Mouse (Mus musculus) heart, embryonic 10.5 days (tissue): ENCODE measurements around the gene Cuedc1. TPM values are rescaled to one million over a fixed set of nuclear protein-coding genes. Genes with fewer than 3 reads are reported as not detected.

Source experiments
- DNase-seq: peaks from one replicate; pipeline ENCODE4 v3.0.0-alpha.2; 2017; ENCODE audit warnings: low spot score
- H3K27ac ChIP-seq: fragments of 300-500 bp; sonication (generic); 2 replicates; pipeline ENCODE4 v1.5.1; 2016; ENCODE audit warnings: mild to moderate bottlenecking
- H3K27me3 ChIP-seq: fragments of 300-500 bp; sonication (generic); 2 replicates; pipeline ENCODE4 v1.6.1; 2016; ENCODE audit warnings: mild to moderate bottlenecking; ENCODE audit not compliant: poor library complexity, insufficient read depth, severe bottlenecking
- H3K36me3 ChIP-seq: fragments of 300-500 bp; sonication (generic); 2 replicates; pipeline ENCODE4 v1.6.1; 2016; ENCODE audit warnings: mild to moderate bottlenecking, moderate library complexity
- H3K4me1 ChIP-seq: fragments of 300-500 bp; sonication (generic); 2 replicates; pipeline ENCODE4 v1.6.1; 2016; ENCODE audit warnings: mild to moderate bottlenecking
- H3K4me3 ChIP-seq: fragments of 300-500 bp; sonication (generic); 2 replicates; pipeline ENCODE4 v1.5.1; 2016; ENCODE audit warnings: mild to moderate bottlenecking, moderate library complexity
- H3K9me3 ChIP-seq: fragments of 300-500 bp; sonication (generic); 2 replicates; pipeline ENCODE4 v1.6.1; 2016; ENCODE audit warnings: mild to moderate bottlenecking, moderate library complexity
- WGBS: fragments of 180-500 bp; shearing (Covaris S2); methylation state at CpG from one replicate; pipeline ENCODE4 v1.1.7; 2016; 5-methylcytosine and 5-hydroxymethylcytosine counted together
- polyA plus RNA-seq: library from polyadenylated mRNA; unstranded; fragments of >200 nt; fragmentation: Nextera tagmentation; extraction: Ambion mirVana; gene quantifications from 2 replicates; pipeline ENCODE4 v1.2.1, GENCODE M21; 2016

The Cuedc1 gene
- polyA plus RNA-seq, 1 experiment from 2014 or later = 17.9 TPM

DNA sequence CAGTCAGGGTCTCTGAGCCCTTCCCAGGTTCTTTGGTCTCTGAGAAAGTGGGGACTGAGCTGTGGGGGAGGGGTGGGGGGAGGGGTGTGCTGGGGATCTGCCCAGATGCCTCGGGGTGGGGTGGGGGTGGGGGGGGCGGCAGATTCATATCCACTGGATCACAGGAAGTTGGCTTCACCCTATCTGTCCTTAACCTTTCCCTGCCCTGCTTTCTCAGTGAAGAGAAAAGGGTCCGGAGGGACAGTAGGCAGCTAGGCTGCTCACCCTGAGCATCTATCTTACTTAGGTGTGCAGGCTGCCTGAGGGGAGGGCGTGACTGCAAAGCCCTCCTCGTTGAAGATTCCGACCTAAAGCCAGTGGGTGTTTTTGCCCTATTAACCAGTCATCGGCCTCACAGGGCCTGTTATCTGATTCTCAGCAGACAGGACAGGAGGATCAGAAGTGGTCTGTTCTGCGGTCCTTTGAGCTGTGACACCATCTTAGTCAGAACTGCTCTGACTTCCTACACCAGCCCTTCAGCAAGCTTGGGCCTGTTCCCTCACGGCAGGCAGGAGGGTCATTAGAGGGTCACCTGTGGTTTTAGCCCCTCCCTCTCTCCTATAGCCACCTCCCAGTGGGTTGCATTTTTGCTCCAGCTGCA, 75.6 kb downstream of the Cuedc1 start:
- DNase-seq = no peak
- Histone ChIP-seq H3K27me3 (peaks cover 28% of the 10 kb centered on the region), H3K36me3 (peaks cover 16% of the 10 kb centered on the region; the same call in 1 of the 2 replicates), H3K4me1 (peaks cover 47% of the 10 kb centered on the region), H3K4me3 (peak overlapping the region; percentile 16; the same call in 1 of the 2 replicates), H3K27ac (peak overlapping the region; percentile 84), H3K9me3 (no peaks in the 10 kb centered on the region)
- 6% methylated on average over 8 of the region's 9 CpGs for WGBS

GRCm38 (mm10) chr11:88180467-88180958, 82.7 kb downstream of the Cuedc1 start:
- no peaks in the 10 kb centered on the region for H3K27me3 ChIP-seq
- no peaks in the 10 kb centered on the region for H3K9me3 ChIP-seq
- peaks cover 39% of the 10 kb centered on the region for H3K4me1 ChIP-seq
- no peak for DNase-seq
- H3K27ac ChIP-seq = peak overlapping the region; percentile 89
- peaks cover 37% of the 10 kb centered on the region for H3K36me3 ChIP-seq
- 23% methylated on average over 6 of the region's 6 CpGs for WGBS
- peak overlapping the region; percentile 38 for H3K4me3 ChIP-seq

DNA sequence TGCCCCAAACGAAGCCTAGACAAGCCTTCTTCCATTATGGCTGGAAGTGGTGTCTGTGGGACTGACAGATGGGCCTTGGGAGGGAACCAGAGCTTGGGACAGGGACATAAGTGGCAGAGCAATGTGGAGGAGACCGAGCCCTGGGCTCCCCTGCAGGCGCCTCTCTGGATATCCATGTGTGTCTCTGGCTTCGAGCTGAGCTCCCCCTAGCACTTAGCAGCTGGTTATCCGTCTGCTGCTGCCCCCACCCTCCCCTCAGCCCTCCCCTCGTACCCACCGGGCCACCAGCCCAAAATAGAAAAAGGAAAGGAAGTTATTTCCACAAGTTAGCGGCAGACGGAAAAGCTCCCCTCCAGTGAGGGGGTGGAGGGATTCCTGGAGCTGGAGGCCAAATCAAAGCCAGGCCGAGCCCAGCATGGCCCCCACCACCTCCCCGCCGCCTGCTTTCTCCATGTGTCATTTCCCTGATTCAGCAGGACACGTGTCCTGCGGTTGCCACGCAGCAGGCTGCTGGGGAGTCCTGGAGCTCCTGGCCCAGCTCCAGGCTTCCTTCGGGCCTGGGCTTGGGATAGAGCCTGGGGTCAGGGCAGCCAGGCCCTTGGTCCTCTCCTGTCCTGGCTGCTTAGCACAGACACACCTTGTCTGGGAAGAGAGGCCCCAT, 83.2 kb downstream of the Cuedc1 start:
- Histone ChIP-seq H3K27ac (peak overlapping the region; percentile 89), H3K27me3 (no peaks in the 10 kb centered on the region), H3K9me3 (no peaks in the 10 kb centered on the region), H3K36me3 (peaks cover 37% of the 10 kb centered on the region), H3K4me1 (peaks cover 39% of the 10 kb centered on the region), H3K4me3 (peak overlapping the region; percentile 38)
- peak; percentile 94 for DNase-seq
- 6% methylated on average over 16 of the region's 16 CpGs for WGBS

DNA sequence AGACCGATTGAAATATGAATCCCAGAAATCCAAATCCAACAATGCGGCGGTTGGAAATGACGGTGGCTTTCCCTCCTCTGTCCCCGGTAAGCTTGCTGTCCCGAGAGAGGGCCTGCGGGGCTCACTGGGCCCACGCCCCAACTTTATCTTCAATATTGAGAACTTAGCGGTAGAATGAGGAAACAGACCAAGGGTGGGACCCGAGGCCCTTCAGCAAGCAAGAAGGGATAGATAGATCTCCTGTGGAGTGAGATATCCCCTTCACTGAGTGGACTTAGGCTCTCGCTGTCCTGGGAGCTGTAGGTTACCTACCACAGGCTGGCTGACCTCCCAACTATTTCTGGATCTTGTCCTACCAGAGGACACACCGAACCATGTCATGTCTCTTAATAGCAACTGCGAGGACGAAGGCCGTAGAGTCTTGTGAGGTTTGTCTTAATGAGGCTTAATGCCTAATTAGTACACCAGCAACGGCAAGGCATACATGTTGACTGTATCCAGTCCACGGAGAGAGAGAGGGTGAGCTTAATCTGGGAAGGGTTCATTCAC, 86.8 kb downstream of the Cuedc1 start:
- Histone ChIP-seq H3K4me1 (peaks cover 42% of the 10 kb centered on the region), H3K36me3 (peaks cover 23% of the 10 kb centered on the region), H3K9me3 (no peaks in the 10 kb centered on the region), H3K27me3 (peaks cover 9% of the 10 kb centered on the region; the same call in 1 of the 2 replicates), H3K4me3 (no peak overlapping the region), H3K27ac (no peak overlapping the region)
- WGBS = 79% methylated on average over 17 of the region's 17 CpGs
- DNase-seq = no peak

- Histone ChIP-seq H3K9me3 (no peaks in the 10 kb centered on the region), H3K4me3 (no peak overlapping the region), H3K27ac (peak overlapping the region; percentile 83), H3K4me1 (peaks cover 26% of the 10 kb centered on the region), H3K27me3 (peaks cover 25% of the 10 kb centered on the region), H3K36me3 (peaks cover 30% of the 10 kb centered on the region)
- no peak for DNase-seq
- WGBS = 81% methylated on average over 14 of the region's 14 CpGs
Measured at GRCm38 (mm10) chr11:88186078-88186946, 88.5 kb downstream of the Cuedc1 start.

GRCm38 (mm10) chr11:88186947-88187243, 89.0 kb downstream of the Cuedc1 start:
- Histone ChIP-seq H3K9me3 (no peaks in the 10 kb centered on the region), H3K27ac (peak overlapping the region; percentile 83), H3K4me1 (peaks cover 20% of the 10 kb centered on the region), H3K27me3 (peaks cover 31% of the 10 kb centered on the region), H3K4me3 (peak overlapping the region; percentile 42; the same call in 1 of the 2 replicates), H3K36me3 (peaks cover 34% of the 10 kb centered on the region)
- no peak for DNase-seq
- 50% methylated on average over 2 of the region's 2 CpGs for WGBS

GRCm38 (mm10) chr11:88187417-88188133, 89.7 kb downstream of the Cuedc1 start:
- no peaks in the 10 kb centered on the region for H3K9me3 ChIP-seq
- peak overlapping the region; percentile 42 for H3K4me3 ChIP-seq
- peaks cover 18% of the 10 kb centered on the region for H3K4me1 ChIP-seq
- H3K36me3 ChIP-seq = peaks cover 34% of the 10 kb centered on the region
- H3K27me3 ChIP-seq = peaks cover 38% of the 10 kb centered on the region
- WGBS = 12% methylated on average over 25 of the region's 25 CpGs
- DNase-seq = peak; percentile 96
- H3K27ac ChIP-seq = peak overlapping the region; percentile 83

DNA sequence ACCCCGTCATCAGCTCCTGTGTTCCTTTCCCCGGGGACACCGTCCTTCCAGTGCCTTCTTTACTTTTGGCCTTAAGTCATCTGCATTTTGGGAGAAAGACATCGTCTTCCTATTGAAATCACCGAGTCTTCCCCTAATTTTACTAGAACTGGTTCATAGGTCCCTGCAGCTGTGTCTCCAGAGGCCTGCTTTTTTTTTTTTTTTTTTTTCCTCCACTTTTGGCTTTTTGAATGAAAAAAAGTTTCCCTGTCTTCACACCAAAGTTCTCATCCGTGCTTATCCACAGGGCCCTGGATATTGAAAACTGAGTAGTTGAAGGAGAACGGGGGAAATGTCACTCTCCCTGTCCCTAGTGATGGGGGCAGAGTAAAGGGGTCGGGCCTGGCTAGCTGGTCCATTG, 90.4 kb downstream of the Cuedc1 start:
- Histone ChIP-seq H3K4me3 (peak overlapping the region; percentile 42), H3K36me3 (peaks cover 30% of the 10 kb centered on the region), H3K9me3 (no peaks in the 10 kb centered on the region), H3K4me1 (peaks cover 25% of the 10 kb centered on the region), H3K27me3 (peaks cover 44% of the 10 kb centered on the region), H3K27ac (peak overlapping the region; percentile 83; the same call in 1 of the 2 replicates)
- DNase-seq = no peak
- WGBS = 50% methylated on average over 8 of the region's 8 CpGs

DNA sequence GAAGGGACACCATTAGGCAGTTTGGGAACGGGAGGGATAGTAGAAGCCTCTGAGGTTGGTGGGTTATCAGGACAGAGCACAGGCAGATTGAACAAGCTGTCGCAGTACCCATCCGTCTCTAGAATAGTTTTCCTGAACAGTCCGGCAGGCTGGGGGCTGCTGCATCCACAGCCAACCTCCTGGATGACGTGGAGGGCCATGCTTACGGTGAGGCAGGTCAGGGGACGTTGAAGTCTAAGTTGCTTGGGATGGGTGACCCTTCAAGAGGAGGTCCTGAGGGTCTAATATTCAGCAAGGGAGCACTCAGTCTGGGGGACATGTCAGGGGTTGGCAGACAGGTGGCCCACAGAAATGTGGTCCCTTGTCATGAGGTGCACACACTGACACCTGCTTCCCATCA, 90.8 kb downstream of the Cuedc1 start:
- Histone ChIP-seq H3K9me3 (no peaks in the 10 kb centered on the region), H3K4me3 (no peak overlapping the region), H3K4me1 (peaks cover 29% of the 10 kb centered on the region), H3K27ac (no peak overlapping the region), H3K36me3 (peaks cover 26% of the 10 kb centered on the region), H3K27me3 (peaks cover 48% of the 10 kb centered on the region)
- WGBS = 84% methylated on average over 7 of the region's 7 CpGs
- DNase-seq = no peak

GRCm38 (mm10) chr11:88192595-88192994, 94.7 kb downstream of the Cuedc1 start:
- H3K27me3 ChIP-seq = peaks cover 71% of the 10 kb centered on the region
- peaks cover 34% of the 10 kb centered on the region for H3K4me1 ChIP-seq
- DNase-seq = no peak
- H3K4me3 ChIP-seq = peak overlapping the region; percentile 53
- WGBS = 8% methylated on average over 4 of the region's 4 CpGs
- H3K9me3 ChIP-seq = no peaks in the 10 kb centered on the region
- peaks cover 11% of the 10 kb centered on the region; the same call in 1 of the 2 replicates for H3K36me3 ChIP-seq
- H3K27ac ChIP-seq = peak overlapping the region; percentile 3; the same call in 1 of the 2 replicates

- WGBS = 4% methylated on average over 34 of the region's 34 CpGs
- H3K9me3 ChIP-seq = no peaks in the 10 kb centered on the region
- peak overlapping the region; percentile 53 for H3K4me3 ChIP-seq
- peaks cover 31% of the 10 kb centered on the region for H3K4me1 ChIP-seq
- peaks cover 11% of the 10 kb centered on the region; the same call in 1 of the 2 replicates for H3K36me3 ChIP-seq
- no peak for DNase-seq
- peak overlapping the region; percentile 71 for H3K27ac ChIP-seq
- H3K27me3 ChIP-seq = peaks cover 71% of the 10 kb centered on the region
Measured at GRCm38 (mm10) chr11:88193098-88193823, 95.4 kb downstream of the Cuedc1 start.
